Mouse (Mus musculus): ENCODE measurements around the gene Hnf4a. TPM values are rescaled to one million over a fixed set of nuclear protein-coding genes. Genes with fewer than 3 reads are reported as not detected.

Hnf4a gene
- total and polyA plus RNA-seq, 2 experiments from 2014 or later: not detected

GRCm38 (mm10) chr2:163494456-163494855 is 12.2 kb upstream of the Hnf4a start:
- DNase-seq: no peak
- Histone ChIP-seq H3K4me3 (ENCODE audit: low read depth, low read length) (no peak overlapping the region), H3K27me3 (ENCODE audit: insufficient read depth, low read length) (no peaks in the 10 kb centered on the region), H3K4me1 (ENCODE audit: insufficient read depth) (no peaks in the 10 kb centered on the region), H3K9ac (no peak overlapping the region), H3K4me2 (ENCODE audit: low read depth) (no peak overlapping the region), H3K36me3 (ENCODE audit: insufficient read depth) (no peaks in the 10 kb centered on the region), H3K9me3 (ENCODE audit: low read length) (no peaks in the 10 kb centered on the region), H3K27ac (ENCODE audit: low read depth, low read length) (no peak overlapping the region)
- no peak for ATAC-seq
- WGBS: 44% methylated on average over 6 of the region's 6 CpGs
- no peak for TF ChIP-seq CTCF (IDR thresholded peaks at IDR 0.05; ENCODE audit: low read depth)

- Histone ChIP-seq H3K4me3 (ENCODE audit: low read depth, low read length) (no peak overlapping the region), H3K9ac (no peak overlapping the region), H3K4me2 (ENCODE audit: low read depth) (no peak overlapping the region), H3K4me1 (ENCODE audit: insufficient read depth) (no peaks in the 10 kb centered on the region), H3K9me3 (ENCODE audit: low read length) (no peaks in the 10 kb centered on the region), H3K36me3 (ENCODE audit: insufficient read depth) (no peaks in the 10 kb centered on the region), H3K27me3 (ENCODE audit: insufficient read depth, low read length) (no peaks in the 10 kb centered on the region), H3K27ac (ENCODE audit: low read depth, low read length) (no peak overlapping the region)
- no peak for TF ChIP-seq CTCF (IDR thresholded peaks at IDR 0.05; ENCODE audit: low read depth)
- ATAC-seq (no peak), DNase-seq (no peak)
- WGBS: 58% methylated on average over 2 of the region's 2 CpGs
Measured at GRCm38 (mm10) chr2:163502219-163502618, 4.4 kb upstream of the Hnf4a start.

GRCm38 (mm10) chr2:163503191-163503590 is 3.4 kb upstream of the Hnf4a start:
- H3K36me3 ChIP-seq (ENCODE audit: insufficient read depth): no peaks in the 10 kb centered on the region
- no peaks in the 10 kb centered on the region for H3K27me3 ChIP-seq (ENCODE audit: insufficient read depth, low read length)
- DNase-seq: no peak
- no peak overlapping the region for H3K27ac ChIP-seq (ENCODE audit: low read depth, low read length)
- H3K9ac ChIP-seq: no peak overlapping the region
- no peak for TF ChIP-seq CTCF (IDR thresholded peaks at IDR 0.05; ENCODE audit: low read depth)
- no peak overlapping the region for H3K4me2 ChIP-seq (ENCODE audit: low read depth)
- 86% methylated on average over 7 of the region's 7 CpGs for WGBS
- ATAC-seq: no peak
- no peak overlapping the region for H3K4me3 ChIP-seq (ENCODE audit: low read depth, low read length)
- H3K9me3 ChIP-seq (ENCODE audit: low read length): no peaks in the 10 kb centered on the region
- H3K4me1 ChIP-seq (ENCODE audit: insufficient read depth): no peaks in the 10 kb centered on the region

- TF ChIP-seq CTCF (IDR thresholded peaks at IDR 0.05; ENCODE audit: low read depth): no peak
- DNase-seq: no peak
- Histone ChIP-seq H3K27me3 (ENCODE audit: insufficient read depth, low read length) (no peaks in the 10 kb centered on the region), H3K27ac (ENCODE audit: low read depth, low read length) (no peak overlapping the region), H3K4me1 (ENCODE audit: insufficient read depth) (no peaks in the 10 kb centered on the region), H3K4me3 (ENCODE audit: low read depth, low read length) (no peak overlapping the region), H3K36me3 (ENCODE audit: insufficient read depth) (no peaks in the 10 kb centered on the region), H3K9ac (no peak overlapping the region), H3K9me3 (ENCODE audit: low read length) (no peaks in the 10 kb centered on the region), H3K4me2 (ENCODE audit: low read depth) (no peak overlapping the region)
- WGBS: 87% methylated on average over 7 of the region's 7 CpGs
- no peak for ATAC-seq
Measured at GRCm38 (mm10) chr2:163525761-163526243, 19.2 kb downstream of the Hnf4a start.

GRCm38 (mm10) chr2:163527497-163527896 is 20.9 kb downstream of the Hnf4a start:
- no peak for TF ChIP-seq CTCF (IDR thresholded peaks at IDR 0.05; ENCODE audit: low read depth)
- Histone ChIP-seq H3K4me3 (ENCODE audit: low read depth, low read length) (no peak overlapping the region), H3K4me1 (ENCODE audit: insufficient read depth) (no peaks in the 10 kb centered on the region), H3K4me2 (ENCODE audit: low read depth) (no peak overlapping the region), H3K27me3 (ENCODE audit: insufficient read depth, low read length) (no peaks in the 10 kb centered on the region), H3K9ac (no peak overlapping the region), H3K36me3 (ENCODE audit: insufficient read depth) (no peaks in the 10 kb centered on the region), H3K27ac (ENCODE audit: low read depth, low read length) (no peak overlapping the region), H3K9me3 (ENCODE audit: low read length) (no peaks in the 10 kb centered on the region)
- WGBS: 83% methylated on average over 2 of the region's 2 CpGs
- ATAC-seq (no peak), DNase-seq (no peak)

- no peak for DNase-seq
- Histone ChIP-seq H3K9me3 (ENCODE audit: low read length) (no peaks in the 10 kb centered on the region), H3K4me2 (ENCODE audit: low read depth) (no peak overlapping the region), H3K9ac (no peak overlapping the region), H3K4me1 (ENCODE audit: insufficient read depth) (no peaks in the 10 kb centered on the region), H3K27ac (ENCODE audit: low read depth, low read length) (no peak overlapping the region), H3K4me3 (ENCODE audit: low read depth, low read length) (no peak overlapping the region), H3K27me3 (ENCODE audit: insufficient read depth, low read length) (no peaks in the 10 kb centered on the region), H3K36me3 (ENCODE audit: insufficient read depth) (no peaks in the 10 kb centered on the region)
- ATAC-seq: no peak
- no peak for TF ChIP-seq CTCF (IDR thresholded peaks at IDR 0.05; ENCODE audit: low read depth)
- WGBS: 69% methylated on average over 8 of the region's 8 CpGs
Measured at GRCm38 (mm10) chr2:163530418-163530817, 23.8 kb downstream of the Hnf4a start.

GRCm38 (mm10) chr2:163531917-163532316 is 25.3 kb downstream of the Hnf4a start:
- H3K9me3 ChIP-seq (ENCODE audit: low read length): no peaks in the 10 kb centered on the region
- H3K9ac ChIP-seq: no peak overlapping the region
- H3K27ac ChIP-seq (ENCODE audit: low read depth, low read length): no peak overlapping the region
- peak; percentile 77 for DNase-seq
- no peak overlapping the region for H3K4me2 ChIP-seq (ENCODE audit: low read depth)
- 11% methylated on average over 9 of the region's 9 CpGs for WGBS
- H3K4me1 ChIP-seq (ENCODE audit: insufficient read depth): no peaks in the 10 kb centered on the region
- ATAC-seq: no peak
- peak; percentile 86 for TF ChIP-seq CTCF (IDR thresholded peaks at IDR 0.05; ENCODE audit: low read depth)
- no peaks in the 10 kb centered on the region for H3K27me3 ChIP-seq (ENCODE audit: insufficient read depth, low read length)
- no peak overlapping the region for H3K4me3 ChIP-seq (ENCODE audit: low read depth, low read length)
- no peaks in the 10 kb centered on the region for H3K36me3 ChIP-seq (ENCODE audit: insufficient read depth)

- H3K27ac ChIP-seq (ENCODE audit: low read depth, low read length): no peak overlapping the region
- WGBS: 92% methylated on average over 9 of the region's 9 CpGs
- TF ChIP-seq CTCF (IDR thresholded peaks at IDR 0.05; ENCODE audit: low read depth): no peak
- H3K4me2 ChIP-seq (ENCODE audit: low read depth): no peak overlapping the region
- no peaks in the 10 kb centered on the region for H3K9me3 ChIP-seq (ENCODE audit: low read length)
- H3K4me1 ChIP-seq (ENCODE audit: insufficient read depth): no peaks in the 10 kb centered on the region
- DNase-seq (no peak), ATAC-seq (no peak)
- H3K27me3 ChIP-seq (ENCODE audit: insufficient read depth, low read length): no peaks in the 10 kb centered on the region
- no peak overlapping the region for H3K9ac ChIP-seq
- H3K36me3 ChIP-seq (ENCODE audit: insufficient read depth): no peaks in the 10 kb centered on the region
- no peak overlapping the region for H3K4me3 ChIP-seq (ENCODE audit: low read depth, low read length)
Measured at GRCm38 (mm10) chr2:163533226-163533625, 26.6 kb downstream of the Hnf4a start.
